Mouse (Mus musculus) layer of hippocampus, postnatal 36 days (tissue): ENCODE results near the gene Ntn3. TPM values are rescaled to one million over a fixed set of nuclear protein-coding genes. Genes with fewer than 3 reads are reported as not detected.

Experiments
- DNase-seq, 2 experiments: peaks; one replicate each; pipeline ENCODE4 v3.0.0; 2022
- total RNA-seq, 2 experiments: library from RNA; stranded (reverse); gene quantifications; 2 replicates each; pipeline ENCODE4 v1.2.3; 2021

The Ntn3 gene
- total RNA-seq, 2 experiments from 2014 or later, result 8.0 to 9.9 TPM

GRCm38 (mm10) chr17:24210591-24210990 lies 1.3 kb upstream of the Ntn3 start:
- no peak for DNase-seq

- DNase-seq, result no peak
These were observed 547 bp upstream of the Ntn3 start for GRCm38 (mm10) chr17:24209916-24210240.

- DNase-seq, result peak in 1 of 2 experiments; percentile 26
These were observed 689 bp downstream of the Ntn3 start for GRCm38 (mm10) chr17:24208641-24209042.

GRCm38 (mm10) chr17:24207768-24208640 lies 1.3 kb downstream of the Ntn3 start:
- DNase-seq, result no peak

GRCm38 (mm10) chr17:24206451-24207351 lies 2.6 kb downstream of the Ntn3 start:
- DNase-seq, result peak; percentile 73 to 78

GRCm38 (mm10) chr17:24205908-24206361 lies 3.4 kb downstream of the Ntn3 start:
- no peak for DNase-seq

- DNase-seq, result peak; percentile 94 to 96
These were observed 3.9 kb downstream of the Ntn3 start, which contains the start of gene Tbc1d24 for GRCm38 (mm10) chr17:24205284-24205888. Tbc1d24 (minus strand) TSS chr17:24205562.

GRCm38 (mm10) chr17:24204846-24205245 lies 4.5 kb downstream of the Ntn3 start:
- no peak for DNase-seq

GRCm38 (mm10) chr17:24203611-24204534 lies 5.5 kb downstream of the Ntn3 start:
- DNase-seq, result no peak

GRCm38 (mm10) chr17:24203068-24203467 lies 6.3 kb downstream of the Ntn3 start:
- DNase-seq, result no peak

GRCm38 (mm10) chr17:24201092-24201491 lies 8.2 kb downstream of the Ntn3 start:
- DNase-seq, result no peak

- no peak for DNase-seq
These were observed 9.6 kb downstream of the Ntn3 start for GRCm38 (mm10) chr17:24199741-24200140.

GRCm38 (mm10) chr17:24199252-24199651 lies 10.1 kb downstream of the Ntn3 start:
- DNase-seq, result peak; percentile 58 to 62

GRCm38 (mm10) chr17:24197032-24197824 lies 12.1 kb downstream of the Ntn3 start:
- no peak for DNase-seq

- no peak for DNase-seq
These were observed 14.0 kb downstream of the Ntn3 start for GRCm38 (mm10) chr17:24195349-24195748.

GRCm38 (mm10) chr17:24193769-24194168 lies 15.6 kb downstream of the Ntn3 start:
- no peak for DNase-seq

GRCm38 (mm10) chr17:24193268-24193667 lies 16.1 kb downstream of the Ntn3 start:
- no peak for DNase-seq

GRCm38 (mm10) chr17:24192848-24193247 lies 16.5 kb downstream of the Ntn3 start:
- no peak for DNase-seq

GRCm38 (mm10) chr17:24191481-24191880 lies 17.9 kb downstream of the Ntn3 start:
- no peak for DNase-seq

- no peak for DNase-seq
These were observed 18.4 kb downstream of the Ntn3 start for GRCm38 (mm10) chr17:24190934-24191333.

GRCm38 (mm10) chr17:24174259-24174658 lies 35.1 kb downstream of the Ntn3 start:
- DNase-seq, result no peak
